Mouse (Mus musculus): ENCODE measurements around the gene Gm13102.
"Not testable (repeated sequence)": the region's sequence is repeated elsewhere in the genome, so short reads cannot be mapped to it uniquely, and the experiment has no call there.

GRCm38 (mm10) chr4:144106174-144106573, at the start of gene Gm13102:
- TF ChIP-seq CTCF, EP300 (IDR thresholded peaks at IDR 0.05; ENCODE audit: low read depth): not testable (repeated sequence)

Measured in heart, postnatal 0 days (tissue).